Mouse (Mus musculus) lung, adult 2 months (tissue): Measurements from ENCODE around the gene H2-M10.5. TPM values are rescaled to one million over a fixed set of nuclear protein-coding genes. Genes with fewer than 3 reads are reported as not detected.

Source experiments
- DNase-seq: peaks from one replicate; pipeline ENCODE4 v3.0.0; 2022
- H3K4me1 ChIP-seq: fragments of 200-500 bp; 2 replicates; pipeline ENCODE4 v1.6.1; 2011; ENCODE audit warnings: low read length; ENCODE audit not compliant: control insufficient read depth, insufficient read depth
- H3K4me3 ChIP-seq: fragments of 200-500 bp; replicated peaks from 2 replicates; pipeline ENCODE3; 2011; ENCODE audit warnings: low read depth, mild to moderate bottlenecking, control low read depth, low read length; ENCODE audit errors: extremely low read depth
- CTCF ChIP-seq: fragments of 200-500 bp; IDR thresholded peaks from 2 replicates; pipeline ENCODE4 v1.5.1; 2011; ENCODE audit warnings: mild to moderate bottlenecking, low read length, control low read depth; ENCODE audit not compliant: insufficient read depth
- POLR2A ChIP-seq: fragments of 200-500 bp; IDR thresholded peaks from 2 replicates; pipeline ENCODE4 v1.6.1; 2011; ENCODE audit warnings: low read depth, mild to moderate bottlenecking, control low read depth, low read length, borderline replicate concordance; ENCODE audit errors: extremely low read depth
- WGBS: fragments of 180-500 bp; shearing (Covaris S2); methylation state at CpG from one replicate; pipeline ENCODE4 v1.1.7; 2018; 5-methylcytosine and 5-hydroxymethylcytosine counted together
- polyA plus RNA-seq: library from polyadenylated mRNA; depleted of rRNA; stranded (reverse); fragments of >200 nt; gene quantifications from 2 replicates; pipeline ENCODE4 v1.2.3, GENCODE M21; 2012; rRNA removed

The H2-M10.5 gene
- polyA plus RNA-seq, 1 experiment = not detected

GRCm38 (mm10) chr17:36811871-36812270, 39.2 kb downstream of the H2-M10.5 start, which contains the start of gene H2-M10.6:
H2-M10.6 (plus strand) TSS chr17:36812171.
- no peak within 1 kb of the TSS for H3K4me3 ChIP-seq
- no peak for TF ChIP-seq CTCF
- TF ChIP-seq POLR2A = no peak
- DNase-seq = no peak
- no peaks in the 10 kb centered on the region for H3K4me1 ChIP-seq

GRCm38 (mm10) chr17:36824005-36824404, 51.3 kb downstream of the H2-M10.5 start:
- DNase-seq = peak; percentile 54
- Histone ChIP-seq H3K4me3 (no peak overlapping the region), H3K4me1 (no peaks in the 10 kb centered on the region)
- TF ChIP-seq CTCF = peak; percentile 79
- TF ChIP-seq POLR2A = no peak

GRCm38 (mm10) chr17:36825525-36825924, 52.8 kb downstream of the H2-M10.5 start:
- no peak for DNase-seq
- TF ChIP-seq CTCF = no peak
- TF ChIP-seq POLR2A = no peak
- 16% methylated on average over 4 of the region's 4 CpGs for WGBS
- Histone ChIP-seq H3K4me3 (no peak overlapping the region), H3K4me1 (no peaks in the 10 kb centered on the region)

Other genes starting within 250 kb of the H2-M10.5 start
- gene H2-M11, start 225.8 kb upstream of the H2-M10.5 start, polyA plus RNA-seq = not detected in 2 replicates
- 0.10 TPM in 1 of 2 replicates, not detected in the other for gene H2-M9, start 130.2 kb upstream of the H2-M10.5 start, polyA plus RNA-seq
- not detected in 2 replicates for gene H2-M1, start 100.7 kb upstream of the H2-M10.5 start, polyA plus RNA-seq
- gene H2-M10.6, start 39.3 kb downstream of the H2-M10.5 start, polyA plus RNA-seq = not detected in 2 replicates
- gene Trim26, start 64.2 kb downstream of the H2-M10.5 start, polyA plus RNA-seq = 34.5 and 48.7 TPM in 2 replicates
- gene Trim15, start 94.3 kb downstream of the H2-M10.5 start, polyA plus RNA-seq = 0.14 and 0.30 TPM in 2 replicates
- gene Trim10, start 96.7 kb downstream of the H2-M10.5 start, polyA plus RNA-seq = 0.07 and 0.25 TPM in 2 replicates
- gene Trim40, start 117.2 kb downstream of the H2-M10.5 start, polyA plus RNA-seq = 0.17 TPM in 2 replicates
- gene Trim31, start 125.2 kb downstream of the H2-M10.5 start, polyA plus RNA-seq = 0.10 TPM in 1 of 2 replicates, not detected in the other
- gene Rnf39, start 170.0 kb downstream of the H2-M10.5 start, polyA plus RNA-seq = 34.4 and 42.1 TPM in 2 replicates
- gene Ppp1r11, start 178.8 kb downstream of the H2-M10.5 start, polyA plus RNA-seq = 42.8 and 58.3 TPM in 2 replicates
- 23.8 and 30.3 TPM in 2 replicates for gene Znrd1, start 185.6 kb downstream of the H2-M10.5 start, polyA plus RNA-seq
- 1.1 and 1.4 TPM in 2 replicates for gene Znrd1as, start 185.7 kb downstream of the H2-M10.5 start, polyA plus RNA-seq
- 0.14 and 0.18 TPM in 2 replicates for gene 2410137M14Rik, start 208.3 kb downstream of the H2-M10.5 start, polyA plus RNA-seq
- gene H2-M5, start 216.6 kb downstream of the H2-M10.5 start, polyA plus RNA-seq = 0.58 and 1.2 TPM in 2 replicates
- gene Zfp57, start 228.3 kb downstream of the H2-M10.5 start, polyA plus RNA-seq = 12.8 and 21.6 TPM in 2 replicates